Mouse (Mus musculus) central nervous system, embryonic 18 days (tissue): Measurements from ENCODE around the gene Bche. TPM values are rescaled to one million over a fixed set of nuclear protein-coding genes. Genes with fewer than 3 reads are reported as not detected.

Experiments used
- polyA plus RNA-seq: library from polyadenylated mRNA; depleted of rRNA; stranded (reverse); fragments of >200 nt; gene quantifications from 2 replicates; pipeline ENCODE4 v1.2.3, GENCODE M21; 2012; rRNA removed

Gene Bche
- polyA plus RNA-seq = 0.84 and 1.2 TPM in 2 replicates

DNA sequence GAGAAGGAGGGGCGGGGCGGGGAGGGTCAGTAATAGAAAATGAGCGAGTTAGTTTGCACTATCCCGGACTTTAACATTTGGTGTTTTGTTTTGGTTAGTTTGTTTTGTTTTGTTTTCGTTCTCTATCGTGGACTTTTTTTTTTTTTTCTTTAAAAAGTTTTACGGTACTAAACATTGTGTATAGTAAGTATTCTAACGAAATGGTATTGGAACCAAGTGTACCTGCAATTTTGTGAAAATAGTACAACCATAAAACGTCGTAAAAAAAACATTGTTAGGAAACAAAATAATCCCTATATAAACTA lies at the start of gene Bche:
Gene Bche (minus strand): TSS at position 6 of the 305 bp plus-strand sequence.

